Mouse (Mus musculus): ENCODE measurements around the gene Gm17728.
"Not testable (repeated sequence)": the region's sequence is repeated elsewhere in the genome, so short reads cannot be mapped to it uniquely, and the experiment has no call there.

Gene Gm17728

DNA sequence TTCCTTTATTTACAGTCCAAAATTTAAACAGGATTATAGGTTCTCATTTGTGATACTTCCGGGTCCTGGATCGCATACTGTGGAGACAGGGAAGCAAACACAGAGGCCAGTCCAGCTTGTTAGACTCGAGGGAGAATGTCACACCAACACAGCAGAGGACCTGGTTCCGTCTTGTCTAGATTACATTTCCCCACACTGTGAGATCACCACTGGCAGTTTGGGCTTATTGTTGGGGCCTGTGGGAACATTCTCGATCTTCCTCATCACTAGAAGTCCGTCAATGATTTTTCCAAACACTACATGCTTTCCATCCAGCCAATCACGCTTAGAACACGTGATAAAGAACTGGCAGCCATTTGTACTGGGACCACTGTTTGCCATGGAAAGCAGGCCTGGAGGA, at the start of gene Gm17728:
TSS of gene Gm17728 (plus strand) at position 301 of the 400 bp plus-strand sequence.
- not testable (repeated sequence) for DNase-seq (ENCODE audit: low spot score in 2 of 2)

DNA sequence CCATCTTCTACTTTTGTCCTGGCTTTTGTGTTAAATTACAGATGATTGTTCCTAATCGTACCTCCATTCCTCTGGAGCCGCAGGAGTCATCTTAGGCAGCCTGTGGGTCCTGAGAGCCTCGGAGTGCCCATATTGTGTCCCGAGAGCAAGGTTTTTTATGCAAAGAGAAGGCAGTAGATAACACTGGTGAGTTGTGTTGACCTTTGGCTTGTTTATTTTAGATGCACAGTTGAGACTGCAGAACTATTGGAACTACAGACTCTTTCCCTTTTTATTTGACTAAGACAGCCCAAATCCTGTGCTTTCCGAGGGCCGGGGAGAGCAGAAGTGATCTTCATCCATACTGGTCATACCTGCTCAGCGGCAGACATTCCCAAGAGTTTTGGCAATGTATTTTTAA, 24.4 kb upstream of the Gm17728 start:
- DNase-seq (ENCODE audit: low spot score in 2 of 2), result no peak

DNA sequence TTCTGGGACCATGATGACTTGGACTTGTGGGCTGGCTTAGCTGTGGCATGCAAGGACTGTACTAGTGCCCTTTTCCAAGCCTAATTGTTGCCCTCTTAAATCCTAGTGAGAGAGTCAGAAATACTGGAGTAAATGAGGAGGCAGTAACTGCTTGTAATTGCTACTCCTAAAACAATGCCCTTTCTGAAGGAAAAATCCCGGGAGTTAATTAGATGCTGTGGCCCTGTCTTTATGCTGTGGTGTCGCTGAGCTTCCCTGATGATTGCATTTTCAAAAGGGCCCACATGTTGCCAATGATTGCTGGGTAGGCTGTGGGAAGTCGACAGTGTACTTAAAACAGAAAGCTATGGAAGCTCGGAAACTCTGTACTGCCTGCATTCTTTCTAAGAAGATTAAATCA, 23.3 kb upstream of the Gm17728 start:
- no peak for DNase-seq (ENCODE audit: low spot score in 2 of 2)

DNA sequence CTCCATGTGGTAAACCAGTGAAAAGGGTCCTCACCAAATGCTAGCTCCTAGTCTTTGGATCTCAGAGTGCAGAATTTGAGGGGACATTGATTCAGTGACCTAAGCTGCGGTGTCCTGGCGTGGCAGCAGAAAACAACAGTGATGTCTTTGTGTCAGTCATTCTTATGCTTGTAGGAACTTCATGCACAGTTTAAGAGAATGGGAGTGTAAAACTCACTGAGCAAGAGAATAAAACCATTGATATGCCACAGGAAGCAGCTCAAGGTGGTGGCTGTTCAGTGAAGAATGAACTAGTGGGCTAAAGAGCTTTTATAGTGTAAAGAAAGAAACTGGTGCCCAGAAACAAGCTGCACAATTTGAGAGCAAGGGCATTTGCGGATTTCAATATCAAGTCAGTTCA, 17.9 kb upstream of the Gm17728 start:
- no peak for DNase-seq (ENCODE audit: low spot score in 2 of 2)

DNA sequence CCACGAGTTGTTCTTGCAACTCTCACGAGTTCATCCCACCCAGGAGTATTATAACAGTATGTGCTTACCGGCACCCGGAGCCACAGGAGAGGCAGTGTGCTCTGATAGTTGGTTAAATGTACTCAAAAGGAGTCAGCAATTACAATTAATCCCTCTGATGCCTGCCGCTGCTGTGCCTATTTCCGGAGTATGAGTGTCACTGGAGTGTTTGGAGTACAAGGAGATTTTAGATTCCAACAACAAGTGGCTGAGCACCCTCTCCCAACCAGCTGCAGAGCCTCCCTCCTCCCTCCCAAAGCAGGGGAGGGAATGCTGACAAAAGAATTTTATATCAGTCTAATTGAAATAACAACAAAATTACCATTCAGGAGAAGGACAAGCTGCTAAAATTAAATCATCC, 14.2 kb upstream of the Gm17728 start:
- DNase-seq (ENCODE audit: low spot score in 2 of 2), result peak in 1 of 2 experiments; percentile 12

DNA sequence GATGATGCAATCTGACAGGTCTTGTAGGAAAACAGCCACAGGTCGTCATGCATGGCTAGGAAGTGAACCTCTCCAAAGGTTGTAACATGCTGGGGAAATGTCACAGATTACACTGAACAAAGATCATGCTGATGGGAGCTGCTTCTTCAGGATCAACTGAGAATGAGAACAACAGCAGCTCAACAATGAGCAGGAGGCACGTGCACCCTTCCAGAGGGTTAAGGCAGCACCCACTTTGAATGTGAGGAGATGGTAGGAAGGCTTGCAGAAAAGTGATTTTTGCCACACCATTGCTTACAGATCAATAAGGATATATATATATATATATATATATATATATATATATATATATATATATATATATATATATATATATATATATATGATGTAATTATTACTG, 2.8 kb upstream of the Gm17728 start:
- DNase-seq (ENCODE audit: low spot score in 2 of 2), result no peak

DNA sequence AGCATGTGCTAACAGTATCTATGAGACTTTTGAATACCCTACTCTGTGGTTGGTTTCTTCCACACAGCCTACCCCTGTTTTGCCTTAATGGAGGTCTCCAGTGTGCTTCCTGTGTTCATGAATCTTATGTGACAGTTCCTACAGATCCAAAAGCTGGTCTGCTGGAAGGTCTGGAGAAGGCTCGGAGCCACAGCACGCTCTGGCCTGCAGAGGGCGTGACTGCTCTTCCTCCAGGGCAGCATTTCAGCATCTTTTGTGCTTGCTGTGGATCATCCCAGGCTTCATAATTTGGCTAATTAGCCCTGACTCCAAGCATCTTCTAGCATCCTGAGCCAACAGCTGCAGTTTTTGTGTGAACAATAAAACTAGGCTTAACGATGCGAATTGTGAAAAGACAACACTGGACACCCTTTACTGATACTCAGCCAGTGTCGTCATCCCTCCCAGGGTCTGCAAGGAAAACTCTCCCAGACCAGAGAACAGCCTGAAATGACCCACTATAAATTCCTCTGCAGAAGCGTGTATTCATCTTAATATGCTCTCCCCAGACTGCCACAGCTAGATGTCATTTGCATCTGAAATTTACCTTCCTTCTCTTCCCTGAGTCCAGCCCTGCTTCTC, 6.6 kb downstream of the Gm17728 start:
- peak; percentile 27 to 32 for DNase-seq (ENCODE audit: low spot score in 2 of 2)

DNA sequence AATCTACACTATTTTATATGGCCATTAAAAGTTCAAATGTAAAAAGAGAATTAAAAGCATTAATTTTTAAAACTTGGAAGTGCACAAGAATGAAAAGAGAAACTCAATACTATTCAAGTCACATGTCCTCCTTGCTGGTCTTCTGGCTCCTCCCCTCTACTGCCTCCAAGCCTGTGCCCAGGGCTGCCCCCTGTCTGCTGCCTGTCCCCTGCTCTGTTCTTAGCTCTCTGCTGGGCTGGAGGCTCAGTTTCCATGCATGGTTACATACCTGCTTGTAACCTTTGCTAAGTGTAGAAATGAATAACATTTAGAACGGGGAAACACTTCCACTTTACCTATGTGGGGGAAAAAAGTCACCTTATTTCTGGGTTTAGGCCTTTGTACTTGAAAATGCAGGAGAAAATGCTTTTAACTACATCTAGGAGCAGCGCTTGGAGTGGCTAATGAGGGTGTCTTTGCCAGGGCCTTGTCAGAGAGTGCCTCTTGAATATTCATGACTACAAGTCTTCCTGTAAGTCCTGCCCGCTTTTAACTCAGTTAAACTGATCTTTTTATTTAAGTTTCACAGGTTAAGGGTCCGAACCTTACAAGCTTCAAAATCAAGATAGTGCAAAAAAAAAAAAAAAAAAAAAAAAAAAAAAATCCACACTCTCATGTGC, 18.3 kb downstream of the Gm17728 start:
- DNase-seq (ENCODE audit: low spot score in 2 of 2), result no peak

DNA sequence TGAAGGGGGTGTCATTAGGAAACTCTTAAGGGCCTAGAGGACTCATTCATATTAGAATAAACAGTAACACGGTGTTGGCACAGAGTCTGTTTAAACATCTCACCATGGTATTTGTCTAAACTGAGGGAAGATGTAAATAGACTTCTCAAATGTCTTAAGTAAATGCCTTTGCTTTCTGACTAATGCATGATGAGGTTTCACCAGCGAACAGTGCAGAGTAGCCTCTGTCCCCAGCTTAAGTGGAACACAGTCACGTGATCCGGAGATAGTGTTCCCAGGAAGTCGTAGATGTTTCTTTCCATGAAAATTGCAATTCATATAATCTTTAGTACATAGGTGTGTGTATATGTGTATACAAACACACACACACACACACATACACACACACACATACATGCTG, 34.5 kb downstream of the Gm17728 start:
- no peak for DNase-seq (ENCODE audit: low spot score in 2 of 2)

DNA sequence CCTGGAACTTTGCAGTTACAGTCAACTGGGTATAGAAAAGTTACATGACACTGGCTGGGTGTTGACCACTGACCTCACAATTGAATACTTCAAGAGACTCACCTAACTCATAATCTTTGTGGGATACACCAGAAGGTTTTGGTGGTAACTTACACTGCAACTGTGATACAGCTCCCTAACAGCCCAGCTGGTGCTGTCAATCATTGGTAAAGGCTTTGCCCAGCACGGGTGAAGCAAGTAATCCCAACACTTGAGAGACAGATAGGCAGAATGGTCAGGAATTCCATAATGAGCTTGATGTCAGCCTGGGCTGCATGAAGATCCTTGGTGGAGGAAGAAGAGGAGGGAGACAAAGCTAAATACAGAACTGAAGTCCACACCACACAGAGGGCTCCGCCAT, 39.0 kb downstream of the Gm17728 start:
- DNase-seq (ENCODE audit: low spot score in 2 of 2), result no peak

All from right cerebral cortex, adult 2 months (tissue).